Mouse (Mus musculus) kidney, postnatal 36 days (tissue): Measurements from ENCODE around the gene H2-Q4.
A peak's percentile ranks its signal among the peaks of the same experiment; 100 is the strongest.
"Not testable (repeated sequence)": the region's sequence is repeated elsewhere in the genome, so short reads cannot be mapped to it uniquely, and the experiment has no call there.

Source experiments
- DNase-seq, 2 experiments: peaks; one replicate each; pipeline ENCODE4 v3.0.0; 2021 to 2022; ENCODE audit warnings: mixed read lengths in 2 of 2

H2-Q4 gene

DNA sequence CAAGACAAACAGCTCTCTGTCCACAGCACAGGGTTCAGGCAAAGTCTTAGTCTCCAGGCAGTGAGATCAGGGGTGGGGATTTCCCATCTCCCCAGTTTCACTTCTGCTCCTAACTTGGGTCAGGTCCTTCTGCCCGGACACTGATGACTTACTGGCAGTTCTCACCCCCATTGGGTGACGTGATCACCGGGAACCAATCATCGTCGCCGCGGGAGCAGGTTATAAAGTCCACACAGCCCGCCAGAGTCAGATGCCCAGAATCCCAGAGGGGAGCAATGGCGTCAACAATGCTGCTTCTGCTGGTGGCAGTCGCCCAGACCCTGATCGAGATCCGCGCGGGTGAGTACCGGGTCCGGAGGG, at the start of gene H2-Q4:
TSS of gene H2-Q4 (plus strand) at position 249 of the 360 bp plus-strand sequence.
- DNase-seq: peak; percentile 96 to 97

DNA sequence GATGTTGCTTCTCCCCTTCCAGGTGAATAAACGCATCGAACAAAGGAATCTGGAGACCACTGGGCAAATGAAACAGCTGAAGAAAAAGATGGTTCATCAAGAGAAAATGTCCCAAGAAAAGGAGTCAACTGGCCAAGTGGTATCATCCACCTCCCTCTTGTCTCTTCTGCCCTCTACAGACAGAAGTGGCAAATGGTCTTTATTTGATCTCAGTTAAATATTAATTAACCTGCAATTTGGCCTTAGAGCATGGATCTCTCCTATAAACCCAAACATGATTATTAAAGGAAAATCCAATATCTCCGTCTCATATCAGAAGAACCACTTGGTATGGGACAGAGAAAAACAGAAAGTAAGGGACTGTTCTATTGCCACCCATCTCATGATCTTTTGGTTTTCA, 49.7 kb upstream of the H2-Q4 start:
- DNase-seq: not testable (repeated sequence)

DNA sequence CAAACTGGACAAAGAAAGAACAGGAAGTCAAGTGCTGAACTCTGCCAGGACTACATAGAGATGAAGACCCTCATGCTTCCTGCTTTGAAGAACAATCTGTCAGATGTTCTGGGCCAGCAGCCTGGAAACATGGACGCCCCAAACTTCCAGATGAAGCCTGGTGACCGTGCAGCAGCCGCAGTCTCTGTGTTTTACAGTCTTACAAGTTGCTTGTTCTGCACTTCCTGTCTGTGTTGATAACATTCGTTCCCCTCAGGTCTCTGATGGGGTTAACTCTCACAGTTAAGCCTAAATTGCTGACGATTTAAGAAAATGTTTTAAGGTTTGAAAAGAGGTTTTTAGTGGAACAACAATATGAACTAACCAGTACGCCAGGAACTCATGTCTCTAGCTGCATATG, 47.9 kb upstream of the H2-Q4 start:
- DNase-seq: not testable (repeated sequence)

DNA sequence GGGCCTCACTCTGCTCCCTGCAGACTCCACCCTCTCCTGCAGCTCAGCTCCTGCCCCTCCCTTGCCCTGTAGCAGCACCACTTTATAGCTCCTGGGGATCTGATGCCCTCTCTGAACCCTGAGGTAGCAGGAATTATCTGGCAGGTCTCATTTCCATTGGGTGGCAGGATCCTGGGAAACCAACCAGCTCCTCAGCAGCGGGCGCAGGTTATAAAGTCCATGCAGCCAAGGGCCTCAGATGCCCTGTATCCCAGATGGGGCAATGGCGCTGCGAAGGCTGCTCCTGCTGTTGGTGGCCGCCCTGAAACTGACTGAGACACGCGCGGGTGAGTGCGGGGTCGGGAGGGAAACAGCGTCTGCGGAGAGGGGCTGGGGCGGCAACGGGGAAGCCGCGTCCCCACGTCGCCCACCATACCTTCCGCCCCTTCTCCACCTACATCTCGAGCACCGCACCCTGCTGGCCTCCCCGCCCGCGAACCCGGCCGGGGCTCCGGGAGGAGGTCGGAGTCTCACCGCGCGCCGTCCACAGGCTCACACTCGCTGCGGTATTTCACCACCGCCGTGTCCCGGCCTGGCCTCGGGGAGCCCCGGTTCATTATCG, 37.2 kb upstream of the H2-Q4 start, which contains the start of gene H2-Q2:
TSS of gene H2-Q2 (plus strand) at position 172 of the 601 bp plus-strand sequence.
- peak; percentile 11 to 14 for DNase-seq

DNA sequence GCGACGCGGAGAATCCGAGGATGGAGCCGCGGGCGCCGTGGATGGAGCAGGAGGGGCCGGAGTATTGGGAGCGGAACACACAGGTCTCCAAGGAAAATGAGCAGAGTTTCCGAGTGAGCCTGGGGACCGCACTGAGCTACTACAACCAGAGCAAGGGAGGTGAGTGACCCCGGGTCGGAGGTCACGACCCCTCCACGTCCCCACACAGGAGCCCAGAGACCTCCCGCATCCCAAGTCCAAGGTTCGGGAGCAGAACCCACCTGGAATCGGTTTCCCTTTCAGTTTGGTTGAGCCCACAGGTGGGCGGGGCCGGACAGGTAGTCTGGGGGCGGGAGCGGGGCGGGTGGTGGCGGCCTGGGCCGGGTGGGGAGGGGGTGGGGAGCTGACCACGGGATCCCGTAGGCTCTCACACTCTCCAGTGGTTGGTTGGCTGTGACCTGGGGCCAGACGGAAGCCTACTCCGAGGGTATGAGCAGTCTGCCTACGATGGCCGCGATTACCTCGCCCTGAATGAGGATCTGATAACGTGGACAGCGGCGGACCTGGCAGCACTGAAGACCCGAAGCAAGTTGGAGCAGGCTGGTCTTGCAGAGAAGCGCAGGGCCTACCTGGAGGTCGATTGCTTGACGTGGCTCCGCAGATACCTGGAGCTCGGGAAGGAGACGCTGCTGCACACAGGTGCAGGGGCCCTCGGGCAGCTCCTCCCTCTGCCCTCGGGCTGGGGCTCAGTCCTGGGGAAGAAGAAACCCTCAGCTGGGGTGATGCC, 36.5 kb upstream of the H2-Q4 start:
- peak; percentile 9 to 40 for DNase-seq

DNA sequence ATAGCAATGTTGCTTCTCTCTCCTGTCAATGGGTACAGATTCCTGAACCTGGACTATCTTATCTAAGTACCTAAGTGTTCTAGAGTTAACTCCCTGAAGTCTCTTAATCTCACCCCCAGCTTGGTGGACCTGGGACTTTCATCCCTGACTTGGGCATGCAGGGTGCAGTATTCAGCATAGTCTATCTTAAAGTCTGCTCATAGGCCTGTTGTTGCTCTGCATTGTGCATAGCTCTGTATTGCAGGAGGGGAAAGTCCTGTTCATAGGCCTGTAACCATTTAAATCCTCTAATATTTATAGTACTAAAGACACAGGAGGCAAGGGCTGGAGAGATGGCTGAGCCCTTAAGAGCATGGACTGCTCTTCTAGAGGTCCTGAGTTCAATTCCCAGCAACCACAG, 31.8 kb upstream of the H2-Q4 start:
- not testable (repeated sequence) for DNase-seq

DNA sequence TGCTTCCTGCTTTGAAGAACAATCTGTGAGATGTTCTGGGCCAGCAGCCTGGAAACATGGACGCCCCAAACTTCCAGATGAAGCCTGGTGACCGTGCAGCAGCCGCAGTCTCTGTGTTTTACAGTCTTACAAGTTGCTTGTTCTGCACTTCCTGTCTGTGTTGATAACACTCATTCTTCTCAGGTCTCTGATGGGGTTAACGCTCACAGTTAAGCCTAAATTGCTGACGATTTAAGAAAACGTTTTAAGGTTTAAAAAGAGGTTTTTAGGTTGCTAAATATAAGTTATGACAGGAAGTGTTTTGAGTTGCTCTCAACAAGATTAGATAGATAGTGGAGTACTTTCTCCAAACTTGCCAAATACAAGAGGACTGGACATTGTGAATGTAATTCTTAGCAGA, 26.1 kb upstream of the H2-Q4 start:
- DNase-seq: not testable (repeated sequence)

DNA sequence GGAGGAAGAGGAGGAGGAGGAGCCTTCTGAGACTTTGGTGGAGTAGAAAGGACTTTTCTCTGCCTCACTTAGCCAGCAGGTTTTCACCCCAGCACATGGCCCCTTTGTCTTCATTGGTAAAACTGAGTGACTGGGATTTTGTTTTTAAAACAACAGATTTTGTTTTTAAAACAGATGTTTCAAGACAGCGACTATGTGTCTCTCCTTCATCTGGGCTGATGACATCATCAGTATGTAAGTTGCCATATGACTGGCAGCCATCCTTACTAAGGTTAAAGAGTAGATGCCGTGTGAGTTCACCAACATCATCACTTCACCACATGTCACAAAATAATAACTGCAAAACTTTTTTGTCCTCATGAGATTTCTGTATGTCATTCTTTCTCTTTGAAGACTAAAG, 25.3 kb upstream of the H2-Q4 start:
- no peak for DNase-seq

DNA sequence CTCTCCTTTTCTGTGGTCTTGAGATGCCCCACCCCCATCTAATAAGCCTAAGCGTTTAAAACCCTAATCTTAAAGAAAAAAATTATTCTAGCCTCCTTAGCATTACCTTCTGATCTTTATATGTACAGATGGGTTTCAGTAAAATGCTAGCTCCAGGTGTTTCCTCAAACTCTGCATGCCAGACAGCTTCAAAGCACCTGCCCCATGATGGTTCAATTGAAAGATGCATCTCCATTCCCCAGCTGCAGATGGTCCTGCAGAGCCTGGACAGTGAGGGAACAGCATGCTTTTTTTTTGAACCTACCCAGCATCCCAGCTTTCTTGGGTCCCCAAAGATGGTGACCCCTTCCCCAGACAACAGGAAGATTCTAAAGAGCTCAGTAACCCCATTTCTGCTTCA, 22.3 kb upstream of the H2-Q4 start:
- no peak for DNase-seq

DNA sequence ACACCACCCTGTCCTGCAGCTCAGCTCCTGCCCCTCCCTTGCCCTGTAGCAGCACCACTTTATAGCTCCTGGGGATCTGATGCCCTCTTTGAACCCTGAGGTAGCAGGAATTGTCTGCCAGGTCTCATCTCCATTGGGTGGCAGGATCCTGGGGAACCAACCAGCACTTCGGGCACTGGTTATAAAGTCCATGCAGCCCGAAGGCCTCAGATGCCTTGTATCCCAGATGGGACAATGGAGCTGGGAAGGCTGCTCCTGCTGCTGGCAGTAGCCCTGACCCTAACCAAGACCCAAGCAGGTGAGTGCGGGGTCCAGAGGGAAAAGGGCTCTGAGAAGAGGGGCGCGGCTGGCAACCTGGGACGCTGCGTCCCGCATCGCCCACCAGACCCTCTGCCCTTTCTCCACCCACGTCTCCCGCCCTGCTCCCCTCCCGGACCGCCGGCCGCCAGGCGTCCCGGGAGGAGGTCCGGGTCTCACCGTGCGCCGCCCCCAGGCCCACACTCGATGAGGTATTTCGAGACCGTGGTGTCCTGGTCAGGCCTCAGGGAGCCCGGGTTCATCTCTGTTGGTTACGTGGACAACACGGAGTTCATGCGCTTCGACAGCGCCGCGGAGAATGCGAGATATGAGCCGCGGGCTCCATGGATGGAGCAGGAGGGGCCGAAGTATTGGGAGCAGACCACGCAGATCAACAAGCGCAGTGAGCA, 20.5 kb upstream of the H2-Q4 start:
- no peak for DNase-seq

DNA sequence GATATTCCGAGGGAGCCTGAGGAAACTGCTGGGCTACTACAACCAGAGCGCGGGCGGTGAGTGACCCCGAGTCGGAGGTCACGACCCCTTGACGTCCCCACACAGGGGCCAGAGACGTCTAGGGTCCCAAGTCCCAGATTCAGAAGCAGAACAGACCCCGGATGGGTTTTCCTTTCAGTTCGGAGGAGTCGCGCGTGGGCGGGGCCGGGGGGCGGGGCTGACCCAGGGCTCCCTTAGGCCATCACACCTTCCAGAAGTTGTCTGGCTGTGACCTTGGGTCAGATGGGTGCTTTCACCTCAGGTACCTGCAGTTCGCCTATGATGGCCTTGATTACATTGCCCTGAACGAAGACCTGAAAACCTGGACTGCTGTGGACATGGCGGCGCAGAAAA, 20.0 kb upstream of the H2-Q4 start:
- DNase-seq: no peak

DNA sequence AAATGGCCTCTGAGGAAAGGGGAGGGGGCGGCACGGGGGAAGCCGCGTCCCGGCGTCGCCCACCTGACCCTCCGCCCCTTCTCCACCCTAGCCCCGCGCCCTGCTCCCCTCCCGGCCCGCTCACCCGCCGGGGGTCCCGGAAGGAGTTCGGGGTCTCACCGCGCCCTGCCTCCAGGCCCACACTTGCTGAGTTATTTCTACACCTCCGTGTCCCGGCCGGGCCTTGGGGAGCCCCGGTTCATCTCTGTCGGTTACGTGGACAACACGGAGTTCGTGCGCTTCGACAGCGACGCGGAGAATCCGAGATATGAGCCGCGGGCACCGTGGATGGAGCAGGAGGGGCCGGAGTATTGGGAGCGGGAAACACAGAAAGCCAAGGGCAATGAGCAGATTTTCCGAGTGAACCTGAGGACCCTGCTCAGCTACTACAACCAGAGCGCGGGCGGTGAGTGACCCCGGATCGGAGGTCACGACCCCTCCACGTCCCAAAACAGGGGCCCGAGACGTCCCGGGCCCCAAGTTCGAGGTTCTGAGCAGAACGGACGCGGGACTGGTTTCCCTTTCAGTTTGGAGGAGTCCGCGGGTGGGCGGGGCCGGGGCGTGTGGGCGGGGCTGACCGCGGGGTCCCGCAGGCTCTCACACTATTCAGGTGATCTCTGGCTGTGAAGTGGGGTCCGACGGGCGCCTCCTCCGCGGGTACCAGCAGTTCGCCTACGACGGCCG, 473 bp downstream of the H2-Q4 start:
- DNase-seq: peak; percentile 34 to 66

DNA sequence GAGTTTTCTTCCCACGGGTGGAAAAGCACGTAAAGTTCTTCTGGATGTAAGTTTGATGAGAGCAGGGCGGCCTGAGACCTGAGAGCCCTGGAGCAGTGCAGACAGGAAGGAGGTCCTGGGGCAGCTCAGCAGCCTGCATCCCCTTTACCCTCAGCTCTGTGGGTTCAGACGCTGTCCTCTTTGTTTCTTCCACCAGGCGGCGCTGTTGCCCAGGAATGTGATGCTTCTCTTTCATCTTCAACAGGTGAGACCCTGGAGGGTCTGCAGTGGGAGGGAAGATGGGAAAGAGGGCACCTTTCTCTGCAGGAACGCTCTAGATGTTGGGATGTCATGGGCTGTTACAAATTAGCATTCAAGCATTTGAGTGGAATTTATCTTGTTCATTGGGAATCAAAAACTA, 10.4 kb downstream of the H2-Q4 start:
- DNase-seq: peak in 1 of 2 experiments; percentile 67

DNA sequence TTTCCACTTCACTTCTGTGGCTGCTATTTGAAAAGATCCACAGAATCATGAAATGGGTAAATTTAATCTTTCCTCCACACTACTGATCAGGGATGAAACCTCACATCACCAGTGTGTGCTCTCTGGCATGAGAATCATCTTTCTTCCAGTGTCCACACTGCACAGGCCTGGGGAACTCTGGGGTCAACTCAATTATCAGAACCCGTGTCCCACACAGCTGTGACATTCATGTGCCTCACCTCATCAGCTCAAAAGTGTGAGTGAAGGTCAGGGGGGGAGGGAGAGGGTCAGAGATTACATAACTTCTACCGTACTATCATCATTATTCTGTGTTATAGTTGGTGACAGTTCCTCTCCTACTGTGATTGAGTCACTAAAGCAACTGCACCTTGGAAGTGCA, 13.3 kb downstream of the H2-Q4 start:
- DNase-seq: not testable (repeated sequence)

DNA sequence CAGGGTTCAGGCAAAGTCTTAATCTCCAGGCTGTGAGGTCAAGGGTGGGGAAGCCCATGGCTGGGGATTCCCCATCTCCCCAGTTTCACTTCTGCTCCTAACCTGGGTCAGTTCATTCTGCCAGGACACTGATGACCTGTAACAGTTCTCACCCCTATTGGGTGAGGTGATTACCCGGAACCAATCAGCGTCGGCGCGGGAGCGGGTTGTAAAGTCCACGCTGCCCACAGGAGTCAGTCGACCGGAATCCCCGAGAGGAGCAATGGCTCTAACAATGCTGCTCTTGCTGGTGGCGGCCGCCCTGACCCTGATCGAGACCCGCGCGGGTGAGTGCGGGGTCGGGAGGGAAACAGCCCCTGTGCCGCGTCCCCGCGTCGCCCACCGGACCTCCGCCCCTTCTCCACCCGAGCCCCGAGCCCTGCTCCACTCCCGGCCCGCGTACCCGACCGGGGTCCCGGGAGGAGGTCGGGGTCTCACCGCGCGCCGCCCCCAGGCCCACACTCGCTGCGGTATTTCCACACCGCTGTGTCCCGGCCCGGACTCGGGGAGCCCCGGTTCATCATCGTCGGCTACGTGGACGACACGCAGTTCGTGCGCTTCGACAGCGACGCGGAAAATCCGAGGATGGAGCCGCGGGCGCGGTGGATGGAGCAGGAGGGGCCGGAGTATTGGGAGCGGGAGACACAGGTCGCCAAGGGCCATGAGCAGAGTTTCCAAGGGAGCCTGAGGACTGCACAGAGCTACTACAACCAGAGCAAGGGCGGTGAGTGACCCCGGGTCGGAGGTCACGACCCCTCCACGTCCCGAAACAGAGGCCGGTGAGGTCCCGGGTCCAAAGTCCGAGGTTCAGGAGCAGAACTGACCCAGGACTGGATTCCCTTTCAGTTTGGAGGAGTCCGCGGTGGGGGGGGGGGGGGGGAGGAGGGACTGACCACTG, 14.7 kb downstream of the H2-Q4 start:
- peak in 1 of 2 experiments; percentile 42 for DNase-seq

DNA sequence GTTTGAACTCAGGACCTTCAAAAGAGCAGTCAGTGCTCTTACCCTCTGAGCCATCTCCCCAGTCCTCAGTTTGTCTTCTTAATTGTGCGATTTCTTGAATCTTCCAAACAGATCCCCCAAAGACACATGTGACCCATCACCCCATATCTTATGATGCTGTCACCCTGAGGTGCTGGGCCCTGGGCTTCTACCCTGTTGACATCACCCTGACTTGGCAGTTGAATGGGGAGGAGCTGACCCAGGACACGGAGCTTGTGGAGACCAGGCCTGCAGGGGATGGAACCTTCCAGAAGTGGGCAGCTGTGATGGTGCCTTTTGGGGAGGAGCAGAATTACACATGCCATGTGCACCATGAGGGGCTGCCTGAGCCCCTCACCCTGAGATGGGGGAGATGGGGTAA, 17.5 kb downstream of the H2-Q4 start:
- DNase-seq: not testable (repeated sequence)

DNA sequence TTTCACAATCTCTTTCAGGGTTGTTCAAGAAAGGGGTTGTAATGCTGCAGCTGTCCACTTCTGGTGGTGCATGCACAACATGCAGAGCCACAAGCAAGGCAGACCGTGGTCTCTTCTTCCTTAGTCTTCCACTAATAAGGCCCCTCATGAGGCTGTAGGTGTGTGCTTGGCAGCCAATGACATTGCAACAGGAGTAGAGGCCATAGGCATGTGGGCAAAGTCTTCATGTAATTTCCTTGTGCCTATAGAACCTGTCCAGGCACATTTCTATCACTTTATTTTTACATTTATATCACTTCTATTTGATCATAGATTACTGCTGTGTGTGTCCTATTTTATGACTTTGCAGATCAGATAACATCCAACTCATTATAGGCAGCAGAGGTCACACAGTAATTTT, 33.6 kb downstream of the H2-Q4 start:
- DNase-seq: not testable (repeated sequence)

DNA sequence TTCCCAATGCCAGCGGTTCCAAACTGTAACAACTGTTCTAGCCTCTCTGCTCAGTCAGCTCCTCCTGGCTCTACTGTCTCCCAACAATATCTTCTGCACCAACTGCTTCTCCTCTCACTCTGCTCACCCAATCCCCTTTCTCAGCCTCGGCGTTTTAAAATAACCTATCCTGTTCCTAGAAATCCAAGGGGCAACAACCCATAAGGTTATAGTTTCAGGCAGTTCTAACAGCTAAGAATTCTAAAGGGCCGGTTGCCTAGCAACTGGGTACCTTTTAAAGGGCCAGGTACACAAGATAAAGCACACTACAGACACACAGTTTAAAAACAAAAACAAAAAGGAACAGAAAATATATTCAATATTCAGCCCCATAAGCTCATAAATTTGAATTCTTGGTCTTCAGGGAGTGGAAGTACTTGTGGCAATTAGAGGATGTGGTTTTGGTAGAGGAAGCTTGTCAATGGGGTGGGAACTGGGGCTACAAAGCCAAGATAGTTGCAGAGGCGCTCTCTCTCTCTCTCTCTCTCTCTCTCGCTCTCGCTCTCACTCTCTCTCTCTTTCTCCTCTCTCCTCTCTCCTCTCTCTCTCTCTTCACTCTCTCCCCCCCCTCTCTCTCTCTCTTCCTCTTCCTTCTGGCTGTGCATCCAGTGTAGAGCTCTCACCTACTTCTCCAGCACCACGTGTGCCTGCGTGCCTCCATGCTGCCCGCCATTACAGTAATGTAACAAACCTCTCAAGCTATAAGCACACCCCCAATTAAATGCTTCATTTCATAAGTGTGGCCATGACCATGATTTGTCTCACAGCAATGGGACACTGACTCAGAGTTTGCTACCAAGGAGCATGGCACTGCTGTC, 36.1 kb downstream of the H2-Q4 start:
- DNase-seq: not testable (repeated sequence)

DNA sequence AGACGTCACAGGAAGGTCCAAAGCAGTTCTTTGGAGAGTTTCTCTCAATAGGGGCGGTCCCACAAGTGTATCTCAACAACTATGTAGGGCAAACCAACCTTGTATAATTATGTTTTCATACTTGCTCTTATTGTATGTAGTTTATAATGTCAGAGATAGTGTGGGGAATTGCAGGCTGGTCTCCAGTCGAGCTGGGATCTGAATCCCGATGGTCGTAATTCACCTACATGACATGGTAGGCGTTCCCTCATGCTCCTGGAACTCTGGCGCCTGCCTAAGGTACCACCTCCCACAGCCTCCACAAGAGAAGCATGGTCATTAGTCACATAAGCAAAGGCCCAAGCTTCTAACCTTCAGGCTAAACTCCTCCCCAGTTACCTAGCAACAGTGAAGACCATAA, 39.4 kb downstream of the H2-Q4 start:
- DNase-seq: no peak

DNA sequence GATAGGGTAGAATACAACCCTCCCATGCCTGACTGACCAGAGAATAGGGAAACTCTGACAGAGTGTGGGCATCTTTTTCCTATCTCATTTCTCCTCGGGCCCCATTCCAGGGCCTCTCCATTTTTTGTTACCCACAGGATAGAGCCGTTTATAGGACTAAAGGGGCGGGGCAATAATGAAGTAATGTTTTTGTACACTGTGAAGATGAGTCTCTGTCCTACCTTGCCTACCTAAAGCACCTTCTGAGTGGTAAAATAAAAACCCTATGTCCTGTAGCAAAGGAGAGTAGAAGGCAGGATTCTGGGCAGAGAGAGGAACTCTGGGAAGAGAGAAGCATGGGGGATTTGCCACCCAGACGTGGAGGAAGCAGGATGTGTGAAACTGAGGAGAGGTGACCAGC, 40.1 kb downstream of the H2-Q4 start:
- not testable (repeated sequence) for DNase-seq
